Mouse (Mus musculus): ENCODE data around the gene Stk24.

Gene Stk24

DNA sequence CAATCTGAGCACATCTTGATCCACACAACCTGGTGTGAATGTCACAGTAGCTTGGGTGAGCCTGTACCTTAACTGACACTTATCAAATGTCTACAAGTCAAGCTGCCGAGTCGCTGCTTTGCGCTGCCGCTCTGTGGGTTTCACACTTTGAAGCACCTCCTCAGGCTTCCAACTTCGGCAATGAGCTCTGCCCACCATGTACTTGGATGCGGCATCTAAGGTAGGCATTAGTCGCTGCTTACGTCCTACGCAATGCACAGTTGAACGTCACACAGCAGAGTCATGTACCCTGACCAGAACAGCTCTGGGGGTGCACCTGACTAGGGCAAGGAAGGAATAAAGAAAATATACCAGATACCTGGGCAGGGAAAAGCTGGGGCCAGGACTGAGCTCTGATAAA, 66.5 kb downstream of the Stk24 start:
- DNase-seq (ENCODE audit: low spot score): no peak

DNA sequence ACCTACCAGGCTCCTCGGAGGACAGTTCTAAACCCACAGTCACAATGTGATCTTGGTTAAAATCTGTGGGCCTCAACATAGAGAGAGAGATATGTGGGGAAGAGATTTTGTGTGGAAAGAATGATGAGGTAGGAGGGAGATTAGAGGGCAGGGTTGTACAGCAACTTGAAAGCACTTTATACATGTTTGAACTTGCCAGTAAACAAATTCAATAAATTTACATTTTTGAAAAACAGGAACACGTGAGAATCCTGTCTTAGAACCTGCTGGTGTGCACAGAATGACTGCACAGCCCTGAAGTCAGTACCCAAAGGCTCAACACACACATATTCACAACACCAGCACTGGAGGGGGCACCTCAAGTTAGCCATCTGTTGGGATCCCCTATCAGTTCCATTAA, 68.7 kb downstream of the Stk24 start:
- no peak for DNase-seq (ENCODE audit: low spot score)

DNA sequence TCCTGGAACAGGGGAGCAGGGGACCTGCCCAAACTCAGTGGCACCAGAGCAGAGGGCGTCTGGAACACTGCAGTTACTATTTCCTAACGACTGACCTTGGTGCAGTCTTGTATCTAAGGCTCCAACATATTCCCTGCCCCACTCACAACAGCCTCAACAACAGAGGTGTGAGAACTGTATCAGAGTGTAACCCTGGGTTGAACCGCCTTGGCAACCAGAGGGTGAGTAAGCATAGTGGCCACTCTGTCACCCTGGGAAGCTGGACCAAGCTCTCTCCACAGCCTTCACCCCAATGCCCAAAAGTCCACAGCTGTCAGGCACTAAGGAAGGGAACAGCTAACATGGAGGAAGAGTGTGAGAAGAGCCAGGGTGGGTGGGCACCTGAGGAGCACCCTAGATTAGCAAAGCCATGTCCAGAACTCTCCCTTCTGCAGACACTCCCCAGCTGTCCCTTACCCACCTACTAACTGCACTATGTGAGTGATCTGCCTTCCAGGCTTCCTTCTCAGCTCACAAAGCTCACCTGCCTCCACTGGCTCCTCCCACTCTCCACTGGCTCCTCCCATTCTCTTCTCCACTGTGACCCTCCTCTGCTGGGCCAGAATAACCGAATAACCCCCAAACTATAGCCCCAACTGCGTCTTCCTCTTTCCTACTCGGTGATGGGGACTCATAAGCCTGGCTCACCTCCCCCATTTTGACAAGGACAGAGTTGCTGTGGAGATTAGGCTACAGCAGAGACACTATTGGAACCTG, 69.3 kb downstream of the Stk24 start:
- DNase-seq (ENCODE audit: low spot score): no peak

DNA sequence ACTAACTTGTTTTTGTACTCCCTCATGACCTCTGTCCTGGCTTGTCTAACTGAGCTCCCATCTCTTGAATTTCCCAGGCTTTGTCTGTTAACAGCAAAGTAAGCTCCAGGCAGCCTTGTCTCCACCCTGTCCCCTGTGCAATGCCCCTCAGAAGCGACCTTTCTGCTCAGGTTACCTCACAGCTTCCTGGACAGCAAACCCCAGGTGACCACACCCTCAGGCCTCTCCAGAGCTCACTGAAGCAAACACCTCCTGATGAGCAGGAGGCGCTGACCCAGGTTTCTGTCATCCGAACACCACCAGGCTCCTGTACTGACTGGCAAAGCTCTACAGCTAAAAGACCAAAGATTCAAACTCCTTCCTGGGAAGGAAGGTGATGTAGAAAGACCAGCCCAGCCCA, 69.9 kb downstream of the Stk24 start:
- no peak for DNase-seq (ENCODE audit: low spot score)

DNA sequence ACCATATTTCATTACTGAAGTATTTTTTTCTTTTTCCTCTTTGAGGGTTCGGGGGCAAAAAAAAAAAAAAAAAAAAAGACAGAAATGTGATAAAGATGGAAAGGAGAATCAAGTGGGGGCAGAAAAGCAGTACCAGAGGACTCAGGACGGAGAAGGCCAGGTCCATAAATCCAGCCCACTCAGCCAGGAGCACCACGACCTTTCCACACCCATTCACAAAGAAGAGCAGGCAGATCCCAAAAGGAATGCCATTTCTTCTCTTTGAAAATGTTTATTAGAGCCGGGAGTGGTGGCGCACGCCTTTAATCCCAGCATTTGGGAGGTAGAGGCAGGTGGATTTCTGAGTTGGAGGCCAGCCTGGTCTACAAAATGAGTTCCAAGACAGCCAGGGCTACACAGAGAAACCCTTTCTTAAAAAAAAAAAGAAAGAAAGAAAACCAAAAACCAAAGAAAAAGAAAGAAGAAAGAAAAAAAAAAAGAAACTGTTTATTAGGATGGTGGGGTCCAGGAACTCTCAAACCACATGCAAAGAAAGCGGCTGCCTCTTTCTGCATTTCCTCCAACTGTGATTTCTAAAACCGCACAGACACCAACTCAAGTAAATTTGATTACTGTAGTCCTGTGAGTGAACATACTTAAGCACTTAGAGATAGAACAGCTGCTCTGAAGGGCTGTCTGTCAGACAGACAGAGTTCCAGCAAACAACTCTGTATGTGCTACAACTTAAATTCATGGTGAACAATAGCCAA, 74.3 kb downstream of the Stk24 start:
- no peak for DNase-seq (ENCODE audit: low spot score)

DNA sequence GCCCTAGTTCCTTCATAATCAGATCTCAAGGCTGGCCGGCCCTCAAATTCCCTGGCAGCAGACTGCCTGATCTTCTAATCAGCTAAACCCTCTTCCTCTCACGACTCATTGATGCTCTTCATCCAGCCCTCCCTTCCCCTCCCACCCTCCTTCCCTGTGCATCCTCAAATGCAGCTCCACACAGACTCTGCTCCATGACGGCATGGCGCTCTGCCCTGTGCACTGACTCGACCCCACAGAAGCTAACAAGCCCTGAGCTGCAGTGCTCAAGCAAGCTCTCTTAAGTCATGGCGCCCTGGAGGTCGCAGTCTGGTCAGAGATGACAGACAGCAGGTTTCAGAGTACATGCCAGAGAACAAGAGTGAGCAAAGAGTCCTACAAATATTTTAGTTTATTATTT, 75.3 kb downstream of the Stk24 start:
- no peak for DNase-seq (ENCODE audit: low spot score)

DNA sequence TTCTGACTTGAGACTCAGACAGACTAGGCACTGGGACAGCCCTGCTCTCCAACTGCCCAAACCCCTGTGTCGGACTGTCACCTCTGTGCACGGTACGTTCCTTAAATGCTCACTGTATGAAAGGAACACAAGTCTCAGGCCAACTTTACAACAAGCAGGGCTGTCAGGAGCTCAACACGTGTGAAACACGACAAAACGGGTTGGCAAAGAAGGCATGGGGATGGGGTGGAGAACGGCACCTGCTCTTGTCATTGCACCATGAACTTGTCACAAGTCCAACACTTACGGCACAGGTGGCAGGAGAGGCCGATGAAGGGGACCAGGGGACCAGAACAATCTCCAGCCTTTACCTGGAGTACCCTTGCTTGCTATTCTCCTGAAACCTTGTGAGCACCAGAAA, 80.7 kb downstream of the Stk24 start:
- no peak for DNase-seq (ENCODE audit: low spot score)

DNA sequence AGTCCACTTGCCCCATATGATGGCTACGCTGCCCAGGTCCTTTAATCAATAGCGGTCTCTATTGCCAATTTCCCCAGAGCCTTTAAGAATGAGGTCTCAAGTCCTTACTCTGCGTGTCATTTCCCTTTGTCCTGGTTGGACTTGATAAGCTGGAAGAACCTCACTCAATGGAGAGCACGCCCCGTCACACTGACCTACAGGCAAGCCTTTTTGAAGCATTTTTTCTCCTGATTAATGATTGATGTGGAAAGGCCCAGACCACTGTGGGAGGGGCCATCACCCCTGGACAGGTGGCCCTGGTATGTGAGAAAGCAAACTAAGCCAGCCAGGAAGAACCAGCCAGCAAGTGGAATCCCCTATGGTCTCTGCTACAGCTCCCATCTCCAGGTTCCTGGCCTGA, 81.3 kb downstream of the Stk24 start:
- no peak for DNase-seq (ENCODE audit: low spot score)

DNA sequence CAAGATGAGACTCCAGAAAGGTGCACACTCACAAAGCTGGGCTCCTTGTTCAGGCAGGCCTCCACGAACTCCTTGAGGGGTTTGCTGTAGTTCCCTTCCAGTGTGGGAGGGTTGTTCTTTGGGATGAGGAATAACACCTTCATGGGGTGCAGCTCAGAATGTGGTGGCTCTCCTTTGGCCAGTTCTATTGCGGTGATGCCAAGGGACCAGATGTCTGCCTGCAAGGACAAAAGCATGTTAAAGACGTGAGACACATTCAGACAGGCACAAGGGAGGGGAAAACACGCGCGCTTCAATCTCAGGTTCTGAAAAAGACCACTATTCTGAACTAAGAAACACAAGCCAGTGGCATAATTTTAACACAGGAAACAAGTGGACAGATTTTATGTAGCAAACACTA, 82.7 kb downstream of the Stk24 start:
- no peak for DNase-seq (ENCODE audit: low spot score)

DNA sequence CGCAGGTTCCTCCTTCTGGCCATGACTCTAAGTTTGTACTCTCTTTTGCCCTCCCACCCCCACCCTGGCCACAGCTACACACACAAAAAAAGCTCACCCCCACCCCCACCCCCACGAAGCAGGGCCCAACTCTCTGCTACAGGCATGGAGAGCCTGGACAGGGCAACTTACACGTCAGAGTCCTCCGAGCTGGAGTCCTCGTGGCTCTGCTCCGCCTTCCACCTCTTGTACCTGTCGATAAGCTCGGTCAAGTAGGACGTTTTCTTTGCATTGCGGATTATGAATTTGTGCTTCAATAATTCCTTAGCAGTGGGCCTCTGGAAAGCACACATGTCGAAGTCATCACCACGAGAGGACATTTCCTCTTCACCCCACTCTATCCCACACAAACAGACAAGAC, 85.3 kb downstream of the Stk24 start:
- DNase-seq (ENCODE audit: low spot score): no peak

DNA sequence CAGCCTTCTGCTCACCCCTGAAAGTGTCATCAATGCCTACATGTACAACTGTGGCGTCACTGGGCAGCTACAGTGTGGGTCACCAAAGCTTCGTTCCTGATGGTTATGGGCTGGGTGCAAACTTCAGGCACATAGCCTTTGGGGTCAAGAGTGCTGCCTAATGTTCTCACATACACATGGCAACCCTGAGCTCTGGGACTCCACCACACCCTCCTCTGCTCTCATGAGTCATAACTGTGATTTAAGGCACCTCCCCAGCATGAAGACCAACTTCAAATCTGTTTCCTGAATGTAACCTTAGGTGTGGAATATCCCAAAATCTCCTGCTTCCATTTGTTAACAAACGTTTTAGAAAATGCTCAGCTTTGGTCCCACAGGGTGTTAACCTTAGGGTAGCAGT, 87.4 kb downstream of the Stk24 start:
- no peak for DNase-seq (ENCODE audit: low spot score)

DNA sequence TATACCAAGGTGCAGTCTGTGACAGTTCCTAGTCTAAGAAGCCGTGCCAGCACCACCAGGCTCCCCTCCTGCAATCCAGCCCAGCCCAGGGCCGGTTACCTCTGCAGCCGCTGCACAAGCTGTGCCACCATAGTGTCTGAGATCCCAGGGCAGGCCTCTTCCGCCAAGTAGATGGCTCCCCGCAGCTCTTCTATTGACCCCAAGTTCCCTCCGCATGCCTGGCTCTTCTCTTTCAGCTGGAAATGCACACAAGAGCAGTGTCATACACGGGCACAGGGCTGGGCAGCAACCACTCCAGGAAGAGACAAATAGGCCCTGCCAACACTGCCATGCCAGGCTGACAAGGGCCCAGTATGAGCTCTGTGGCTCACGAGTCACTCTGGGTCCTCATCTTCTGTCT, 87.9 kb downstream of the Stk24 start:
- no peak for DNase-seq (ENCODE audit: low spot score)

DNA sequence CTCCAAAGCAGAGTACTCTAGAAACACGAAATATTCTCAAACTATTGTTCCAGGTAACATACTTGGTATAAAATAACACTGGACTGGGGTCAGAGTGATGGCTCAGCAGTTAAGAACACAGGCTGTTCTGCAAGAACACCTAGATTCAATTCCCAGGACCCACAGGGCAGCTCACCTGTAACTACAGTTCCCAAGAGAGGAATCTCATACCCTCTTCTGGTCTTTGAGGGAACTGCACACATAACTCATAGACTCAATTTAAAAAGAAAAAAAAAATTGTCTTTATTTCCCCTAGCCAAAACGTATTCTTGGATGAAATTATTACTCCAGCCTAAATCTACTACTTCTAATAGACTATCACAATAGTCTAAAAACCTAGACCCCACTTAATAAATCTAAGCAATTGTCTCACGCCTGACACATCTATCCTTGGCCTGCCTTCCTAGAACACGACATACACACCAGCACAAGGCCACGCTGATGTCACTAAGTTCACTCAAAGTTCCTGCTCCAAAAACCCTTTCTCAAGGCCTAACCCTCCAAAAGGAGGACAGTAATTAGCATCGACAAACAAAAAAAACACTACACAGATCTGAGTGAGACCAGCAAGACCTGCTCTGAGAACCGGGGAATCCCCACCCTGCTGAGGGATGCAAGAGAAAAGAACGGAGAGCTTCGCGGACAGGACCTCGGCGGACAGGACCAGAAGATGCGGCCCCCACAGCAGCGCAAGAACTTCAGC, 94.3 kb downstream of the Stk24 start:
- no peak for DNase-seq (ENCODE audit: low spot score)

DNA sequence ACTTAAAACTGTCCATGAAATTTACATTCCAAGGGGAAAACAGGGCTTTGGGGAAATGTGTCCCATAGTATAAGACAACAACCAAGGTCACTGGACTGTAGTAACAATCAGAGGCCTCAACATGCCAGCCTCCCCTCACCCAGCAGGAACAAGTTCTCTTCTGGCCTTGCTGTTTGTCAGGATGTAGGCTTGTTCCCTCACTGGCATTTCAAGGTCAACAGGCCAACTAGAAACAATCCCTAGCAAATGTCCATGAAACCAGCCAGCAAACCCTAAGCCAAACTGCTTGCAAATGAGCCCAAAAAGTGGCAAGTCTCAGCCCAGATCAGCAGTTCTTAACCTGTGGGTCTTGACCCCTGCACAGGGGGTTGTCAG, 98.5 kb downstream of the Stk24 start:
- DNase-seq (ENCODE audit: low spot score): no peak

DNA sequence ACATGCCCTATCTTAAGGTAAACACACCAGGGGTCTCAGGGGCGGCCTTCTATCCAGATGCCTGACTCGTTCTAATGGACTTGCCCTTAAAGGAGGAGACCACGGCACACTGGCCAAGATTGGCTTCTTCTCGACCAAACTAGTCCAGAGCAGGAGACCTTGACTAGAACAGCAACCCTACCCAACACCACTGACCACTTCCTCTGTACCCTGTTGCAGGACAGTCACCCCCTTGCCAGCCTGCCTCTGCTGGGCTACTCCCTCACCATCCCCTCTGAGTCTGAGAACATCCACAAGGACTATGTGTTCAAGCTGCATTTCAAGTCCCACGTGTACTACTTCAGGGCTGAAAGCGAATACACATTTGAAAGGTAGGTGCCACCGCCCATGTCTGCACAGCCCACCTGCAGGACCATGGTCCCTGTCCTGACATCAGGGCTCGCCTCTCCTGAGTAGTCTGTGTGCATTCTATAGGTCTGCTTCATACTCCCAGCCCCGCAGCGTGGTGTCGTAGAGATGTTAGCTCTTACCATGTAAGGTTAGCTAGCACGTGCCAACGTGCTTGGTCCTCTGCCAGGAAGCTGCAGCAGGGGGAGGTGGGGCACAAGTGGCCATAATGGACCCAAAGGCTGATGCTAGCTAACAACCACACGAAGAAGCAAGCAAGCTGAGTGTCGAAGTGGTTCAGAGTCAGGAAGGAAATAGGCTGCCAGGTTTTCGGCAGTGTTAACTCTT, 99.0 kb downstream of the Stk24 start:
- no peak for DNase-seq (ENCODE audit: low spot score)

DNA sequence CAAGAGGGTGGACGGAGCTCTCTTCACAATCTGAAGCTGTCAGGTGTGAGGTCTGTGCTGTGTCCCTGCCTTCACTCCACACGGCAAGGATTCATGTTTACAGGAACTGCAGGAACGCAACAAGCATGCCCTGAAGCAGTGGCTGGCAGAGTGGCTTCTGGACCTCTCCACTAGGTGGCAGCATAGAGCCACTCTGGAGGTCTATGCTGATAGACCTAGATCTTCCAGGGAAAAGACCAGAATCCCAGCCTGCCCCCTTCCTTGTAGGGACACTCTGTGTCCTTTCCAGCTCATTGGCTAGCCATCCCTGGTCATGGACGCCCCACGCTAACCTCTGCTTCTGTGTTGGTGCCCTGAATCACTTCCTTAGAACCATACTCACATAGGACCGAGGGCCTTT, 100.7 kb downstream of the Stk24 start:
- peak; percentile 61 for DNase-seq (ENCODE audit: low spot score)

DNA sequence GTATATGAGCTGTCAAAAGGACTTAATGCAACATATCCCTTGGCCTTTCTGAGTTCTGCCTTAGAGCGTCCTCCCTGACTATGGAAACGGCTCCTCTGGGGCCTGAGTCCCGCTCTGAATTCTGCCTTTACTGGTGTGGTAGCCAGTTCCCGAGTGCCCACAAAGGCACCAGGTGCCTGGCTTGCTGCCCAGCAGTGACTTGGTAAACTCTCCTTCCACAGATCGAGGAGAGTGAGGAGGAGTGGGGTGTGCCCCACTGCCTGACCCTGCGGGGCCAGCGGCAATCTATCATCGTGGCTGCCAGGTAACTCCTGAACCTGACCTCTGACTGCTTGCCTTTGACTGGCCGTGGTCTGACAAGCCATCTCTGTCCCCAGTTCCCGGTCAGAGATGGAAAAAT, 103.8 kb downstream of the Stk24 start:
- DNase-seq (ENCODE audit: low spot score): no peak

DNA sequence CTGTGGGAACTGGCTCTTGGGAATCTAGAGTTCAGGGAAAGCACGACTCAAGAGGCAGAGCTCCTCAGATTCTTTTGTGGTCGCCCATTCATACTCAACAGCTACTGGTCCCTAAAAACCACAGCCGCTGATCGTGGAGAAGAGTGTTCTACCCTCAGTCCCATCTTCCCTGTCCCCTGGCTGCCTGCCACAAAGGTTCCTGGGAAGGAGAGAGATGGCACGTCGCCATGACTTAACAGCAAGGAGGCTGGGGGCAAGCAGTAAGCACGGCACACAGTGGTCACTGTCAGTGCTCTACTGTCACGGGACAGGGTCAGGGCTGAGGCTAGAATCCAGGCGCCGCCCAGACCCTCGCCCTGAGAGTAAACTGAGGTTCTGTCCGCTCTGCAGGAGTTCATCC, 104.8 kb downstream of the Stk24 start:
- no peak for DNase-seq (ENCODE audit: low spot score)

DNA sequence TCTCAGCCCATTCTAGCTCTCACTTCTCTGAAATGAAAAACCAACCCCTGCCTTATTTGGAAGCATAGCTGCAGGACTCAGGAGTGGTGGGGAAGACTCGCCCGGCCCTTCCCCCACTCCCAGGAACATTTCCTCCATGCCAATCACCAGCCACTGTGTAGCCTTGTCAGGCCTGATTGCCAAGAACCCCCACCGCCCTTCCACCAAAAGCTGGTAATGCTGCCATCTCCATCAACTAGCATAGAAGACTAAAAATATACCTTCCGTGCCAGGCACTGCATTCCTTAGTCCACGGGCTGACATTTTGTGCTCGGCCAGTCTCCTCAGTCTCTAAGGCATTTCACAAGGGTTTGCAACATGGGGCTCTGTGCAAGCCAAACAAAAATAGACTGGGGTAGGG, 109.3 kb downstream of the Stk24 start:
- DNase-seq (ENCODE audit: low spot score): no peak

DNA sequence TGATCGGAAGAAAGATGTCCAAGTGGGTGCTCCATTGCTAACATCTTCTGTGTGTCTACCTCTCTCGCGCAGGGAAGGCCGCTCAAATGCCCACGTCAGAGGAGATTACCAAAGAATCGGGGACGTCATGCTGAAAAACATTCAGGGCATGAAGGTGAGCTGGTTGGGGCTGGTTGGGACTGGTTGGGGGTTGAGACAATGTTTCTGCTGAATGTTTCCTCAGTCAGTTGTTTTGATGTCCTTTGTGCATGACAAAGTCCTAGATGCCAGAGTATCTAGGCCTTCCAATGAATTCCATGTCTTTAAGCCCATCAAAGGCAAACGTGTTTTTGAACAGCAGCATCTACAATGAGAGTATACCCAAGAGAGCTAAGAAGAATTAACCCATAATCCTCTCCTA, 112.0 kb downstream of the Stk24 start:
- no peak for DNase-seq (ENCODE audit: low spot score)

DNA sequence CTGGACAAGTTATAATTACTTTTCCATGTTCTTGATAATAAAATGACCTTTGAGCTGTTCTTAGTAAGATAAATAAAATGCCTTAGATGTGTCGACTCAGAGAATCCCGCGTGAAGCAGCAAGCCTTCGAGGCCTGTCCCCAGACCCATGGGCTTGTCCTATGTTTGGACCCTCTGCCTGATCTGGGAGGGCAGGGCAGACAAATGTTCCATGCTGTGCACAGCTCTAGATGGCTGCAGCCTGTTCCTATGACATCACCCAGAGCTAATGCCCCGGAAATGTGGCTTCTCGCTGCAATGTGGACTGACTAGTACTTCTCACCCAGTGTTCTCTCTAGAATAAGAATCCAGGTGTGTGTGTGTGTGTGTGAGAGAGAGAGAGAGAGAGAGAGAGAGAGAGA, 115.4 kb downstream of the Stk24 start:
- peak; percentile 23 for DNase-seq (ENCODE audit: low spot score)

DNA sequence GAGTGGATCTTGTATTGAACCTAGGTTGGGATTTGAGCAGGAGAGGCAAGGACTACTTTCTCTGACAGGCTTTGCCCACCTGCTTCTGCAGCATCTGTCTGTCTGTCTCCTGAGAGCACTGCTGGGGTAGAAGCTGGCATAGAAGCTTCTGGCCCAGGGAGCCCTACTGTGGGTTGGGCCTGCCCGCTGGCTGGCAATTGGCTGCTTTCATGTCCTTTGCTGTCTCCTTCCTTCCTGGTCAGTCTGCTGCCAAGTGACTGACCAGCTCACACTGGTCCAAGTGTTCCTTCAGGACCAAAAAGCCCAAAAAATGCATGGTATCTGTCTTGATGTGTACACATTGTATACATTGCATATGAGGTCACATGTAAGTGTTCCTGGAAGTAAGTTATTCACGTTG, 115.9 kb downstream of the Stk24 start:
- DNase-seq (ENCODE audit: low spot score): no peak

DNA sequence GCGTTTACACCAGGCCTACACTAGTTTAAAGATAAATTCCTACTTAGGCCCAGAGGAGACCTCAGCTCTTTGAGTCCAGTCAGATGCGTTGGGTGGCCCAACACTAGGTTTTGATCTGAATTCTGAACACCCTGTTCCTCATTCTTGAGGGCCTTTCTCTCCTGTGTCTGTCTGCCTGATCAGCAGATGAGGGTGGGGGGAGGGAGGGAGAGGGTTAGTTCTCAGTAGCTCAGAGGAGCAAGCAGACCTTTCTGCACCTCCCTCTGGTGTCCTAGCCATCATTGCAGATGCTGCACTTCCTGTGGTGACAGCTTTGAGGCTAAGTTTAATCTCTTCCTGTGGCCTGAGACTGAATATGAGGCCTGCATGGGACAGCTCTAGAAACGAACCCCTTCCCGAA, 117.2 kb downstream of the Stk24 start:
- DNase-seq (ENCODE audit: low spot score): no peak
